Mouse (Mus musculus) olfactory bulb, adult 2 months (tissue): ENCODE results near the gene Nlrp6.

Experiments
- CTCF ChIP-seq: fragments of 200-500 bp; IDR thresholded peaks from 2 replicates; pipeline ENCODE4 v1.5.1; 2012; ENCODE audit warnings: low read depth, mild to moderate bottlenecking, low read length, moderate library complexity; ENCODE audit not compliant: insufficient read depth
- POLR2A ChIP-seq: fragments of 200-500 bp; IDR thresholded peaks from 2 replicates; pipeline ENCODE4 v1.6.1; 2012; ENCODE audit warnings: mild to moderate bottlenecking, low read depth, low read length, moderate library complexity; ENCODE audit not compliant: insufficient read depth

DNA sequence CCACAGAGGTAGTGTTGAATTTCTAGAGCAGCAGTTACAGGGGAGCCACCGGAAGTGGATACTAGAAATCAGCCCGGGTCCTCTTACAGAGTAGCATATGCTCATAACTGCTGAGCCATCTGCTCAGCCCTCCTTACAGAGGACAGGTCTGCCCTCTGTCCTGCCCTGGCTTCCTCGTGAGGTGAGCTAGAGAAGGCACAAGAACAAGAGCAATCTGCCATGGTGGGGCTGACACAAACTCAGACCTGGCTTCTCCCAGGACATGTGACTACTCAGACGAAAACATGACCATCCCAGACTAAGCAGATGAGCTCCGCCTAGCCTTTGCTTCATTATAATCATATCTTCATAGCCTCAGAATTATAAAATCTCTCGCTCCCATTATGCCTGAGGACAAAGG lies 31.1 kb downstream of the Nlrp6 start:
- TF ChIP-seq POLR2A (no peak), CTCF (no peak)
